Mouse (Mus musculus): ENCODE data around the gene Madcam1.

DNA sequence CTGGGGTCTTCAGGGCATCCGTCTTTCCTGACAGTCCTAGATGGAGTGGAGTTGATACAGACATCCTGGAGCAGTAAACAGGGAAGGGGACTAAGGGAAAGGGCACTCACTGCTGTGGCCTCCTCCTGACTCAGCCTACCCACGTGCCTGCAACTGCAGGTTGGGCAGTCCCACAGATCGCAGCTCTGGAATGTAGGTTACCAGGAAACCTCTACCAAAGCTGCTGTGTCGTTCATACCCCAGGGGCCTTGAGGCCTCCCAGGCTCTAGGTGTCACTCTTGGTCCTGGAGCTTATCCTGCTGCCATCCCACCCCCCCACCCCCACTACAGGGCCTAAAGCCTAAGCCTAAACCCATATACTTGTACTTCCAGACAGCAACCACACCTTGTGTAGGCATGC is 43.4 kb downstream of the Madcam1 start:
- TF ChIP-seq MYOG (IDR thresholded peaks at IDR 0.05; ENCODE audit: control insufficient read depth, extremely low read depth, insufficient read length) (no peak), CTCF (IDR thresholded peaks at IDR 0.05; ENCODE audit: control insufficient read depth, insufficient read depth, insufficient read length) (no peak), MYOD1 (IDR thresholded peaks at IDR 0.05; ENCODE audit: control insufficient read depth, insufficient read length, low read depth) (no peak)
